Mouse (Mus musculus) liver, embryonic 14.5 days (tissue): ENCODE data around the gene Pzp. TPM values are rescaled to one million over a fixed set of nuclear protein-coding genes. Genes with fewer than 3 reads are reported as not detected.
A peak's percentile ranks its signal among the peaks of the same experiment; 100 is the strongest.

Experiments
- ATAC-seq: fragments of 200-750 bp; cut with Nextera tagmentation; 2 replicates; pipeline ENCODE4 v1.8.0; 2017; ENCODE audit warnings: moderate number of reproducible peaks, mild to moderate bottlenecking, moderate library complexity; ENCODE audit not compliant: insufficient read depth
- DNase-seq, 3 experiments: peaks; one replicate each; pipeline ENCODE4 v3.0.0-alpha.2; 2012 to 2013; ENCODE audit warnings: low read depth in 3 of 3, low spot score in 3 of 3
- H3K27ac ChIP-seq: fragments of 300-500 bp; sonication (generic); 2 replicates; pipeline ENCODE4 v1.5.1; 2014; ENCODE audit warnings: moderate library complexity, mild to moderate bottlenecking, control low read depth, inconsistent platforms
- H3K27me3 ChIP-seq: fragments of 300-500 bp; sonication (generic); 2 replicates; pipeline ENCODE4 v1.6.1; 2014; ENCODE audit warnings: mild to moderate bottlenecking, low read length, moderate library complexity; ENCODE audit not compliant: control insufficient read depth, insufficient read depth
- H3K36me3 ChIP-seq: fragments of 300-500 bp; sonication (generic); replicated peaks from 2 replicates; pipeline ENCODE4 v1.6.1; 2014; ENCODE audit warnings: low read depth; ENCODE audit not compliant: control insufficient read depth, insufficient read depth
- H3K4me1 ChIP-seq, 2 experiments: fragments of 200-500 bp in 1 of 2; fragments of 300-500 bp in 1 of 2; sonication (generic) in 1 of 2; replicated peaks; 2 replicates each; pipeline ENCODE4 v1.6.1; 2012 to 2014; ENCODE audit warnings: antibody characterized with exemption in 1 of 2, inconsistent platforms in 1 of 2, low read length in 1 of 2; ENCODE audit not compliant: control insufficient read depth in 2 of 2, insufficient read depth in 2 of 2
- H3K4me2 ChIP-seq: fragments of 300-500 bp; sonication (generic); 2 replicates; pipeline ENCODE4 v1.6.1; 2014; ENCODE audit warnings: low read depth, mild to moderate bottlenecking, control low read depth, moderate library complexity
- H3K4me3 ChIP-seq, 2 experiments: fragments of 200-500 bp in 1 of 2; fragments of 300-500 bp in 1 of 2; sonication (generic) in 1 of 2; 2 replicates each; pipeline ENCODE4 v1.5.1; 2012 to 2014; ENCODE audit warnings: low read depth in 2 of 2, low read length in 2 of 2, mild to moderate bottlenecking in 2 of 2, control low read depth in 1 of 2, inconsistent platforms in 1 of 2, moderate library complexity in 1 of 2; ENCODE audit not compliant: insufficient read depth in 1 of 2
- H3K9ac ChIP-seq: fragments of 300-500 bp; sonication (generic); replicated peaks from 2 replicates; pipeline ENCODE4 v1.6.1; 2014; ENCODE audit warnings: mild to moderate bottlenecking, control low read depth, moderate library complexity
- H3K9me3 ChIP-seq: fragments of 300-500 bp; sonication (generic); 2 replicates; pipeline ENCODE4 v1.6.1; 2016; ENCODE audit warnings: low read length, mixed read lengths; ENCODE audit not compliant: control insufficient read depth
- CTCF ChIP-seq: IDR thresholded peaks from 2 replicates; pipeline ENCODE4 v1.5.1; 2016; ENCODE audit warnings: antibody characterized with exemption, low read depth, control low read depth
- EP300 ChIP-seq: IDR thresholded peaks from 2 replicates; pipeline ENCODE4 v1.6.1; 2016; ENCODE audit warnings: antibody characterized with exemption, low read depth
- WGBS: fragments of 180-500 bp; shearing (Covaris S2); extraction: QIAGEN DNeasy Blood & Tissue Kit; methylation state at CpG from one replicate; pipeline ENCODE4 v1.1.7; 2014; ENCODE audit not compliant: insufficient replicate concordance; 5-methylcytosine and 5-hydroxymethylcytosine counted together
- polyA plus RNA-seq, 2 experiments: library from polyadenylated mRNA; depleted of rRNA in 1 of 2; stranded (reverse) in 1 of 2; unstranded in 1 of 2; fragments of >200 nt; fragmentation: Nextera tagmentation in 1 of 2; extraction: Ambion mirVana in 1 of 2; gene quantifications; 2 replicates each; pipeline versions ENCODE4 v1.2.1 to v1.2.3; 2012 to 2014

Pzp gene
- polyA plus RNA-seq, 2 experiments, result 187 to 201 TPM

GRCm38 (mm10) chr6:128469451-128469850, 57.1 kb downstream of the Pzp start:
- H3K36me3 ChIP-seq, result no peaks in the 10 kb centered on the region
- no peaks in the 10 kb centered on the region for H3K27me3 ChIP-seq
- H3K4me3 ChIP-seq, result no peak overlapping the region
- no peaks in the 10 kb centered on the region for H3K9me3 ChIP-seq
- WGBS, result 5% methylated on average over 11 of the region's 12 CpGs
- H3K27ac ChIP-seq, result no peak overlapping the region
- 0 out of 2 replicates have a peak overlapping the region, but pooled peaks have one; percentile 20 for H3K4me2 ChIP-seq
- peak; percentile 19 to 24 (median 23) for DNase-seq
- H3K4me1 ChIP-seq, result peaks cover 11 to 20% of the 10 kb centered on the region in 2 experiments
- ATAC-seq, result no peak
- no peak; the same call in 1 of the 2 replicates for TF ChIP-seq CTCF
- TF ChIP-seq EP300, result no peak
- H3K9ac ChIP-seq, result no peak overlapping the region

DNA sequence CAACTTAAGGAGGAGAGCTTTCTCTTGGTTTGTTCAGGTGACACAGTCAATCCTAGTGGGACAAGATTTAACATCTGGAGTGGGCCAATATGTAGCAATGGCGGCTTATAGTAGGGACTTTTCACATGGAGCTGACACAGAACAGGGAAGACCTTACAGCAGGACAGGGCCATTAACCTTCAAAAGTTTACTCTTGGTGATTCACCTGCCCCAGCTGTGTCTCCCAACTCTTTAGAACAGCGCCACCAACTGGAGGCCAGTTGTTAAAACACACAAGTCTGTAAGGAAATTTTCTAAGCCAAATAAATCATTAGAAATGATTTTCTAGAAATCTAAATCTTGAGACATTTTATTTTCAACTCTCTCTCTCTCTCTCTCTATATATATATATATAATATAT, 59.2 kb downstream of the Pzp start:
- ATAC-seq, result no peak
- Histone ChIP-seq H3K27ac (no peak overlapping the region), H3K4me1 (peaks cover 11 to 20% of the 10 kb centered on the region in 2 experiments), H3K9ac (no peak overlapping the region), H3K9me3 (no peaks in the 10 kb centered on the region), H3K4me2 (no peak overlapping the region), H3K27me3 (no peaks in the 10 kb centered on the region), H3K36me3 (no peaks in the 10 kb centered on the region), H3K4me3 (no peak overlapping the region)
- peak; percentile 42 for TF ChIP-seq CTCF
- TF ChIP-seq EP300, result no peak
- 34% methylated on average over 2 of the region's 2 CpGs for WGBS
- peak; percentile 10 to 36 (median 29) for DNase-seq

GRCm38 (mm10) chr6:128466563-128466962, 60.0 kb downstream of the Pzp start:
- no peaks in the 10 kb centered on the region for H3K27me3 ChIP-seq
- no peaks in the 10 kb centered on the region for H3K9me3 ChIP-seq
- peak; percentile 23 to 27 (median 26) for DNase-seq
- no peak overlapping the region for H3K9ac ChIP-seq
- H3K4me1 ChIP-seq, result peaks cover 11 to 20% of the 10 kb centered on the region in 2 experiments
- WGBS, result 18% methylated on average over 3 of the region's 3 CpGs
- H3K4me2 ChIP-seq, result no peak overlapping the region; the same call in 1 of the 2 replicates
- TF ChIP-seq EP300 (peak; percentile 63; the same call in 1 of the 2 replicates), CTCF (no peak)
- no peak overlapping the region for H3K4me3 ChIP-seq
- no peaks in the 10 kb centered on the region for H3K36me3 ChIP-seq
- ATAC-seq, result peak; percentile 72; the same call in 1 of the 2 replicates
- H3K27ac ChIP-seq, result no peak overlapping the region

DNA sequence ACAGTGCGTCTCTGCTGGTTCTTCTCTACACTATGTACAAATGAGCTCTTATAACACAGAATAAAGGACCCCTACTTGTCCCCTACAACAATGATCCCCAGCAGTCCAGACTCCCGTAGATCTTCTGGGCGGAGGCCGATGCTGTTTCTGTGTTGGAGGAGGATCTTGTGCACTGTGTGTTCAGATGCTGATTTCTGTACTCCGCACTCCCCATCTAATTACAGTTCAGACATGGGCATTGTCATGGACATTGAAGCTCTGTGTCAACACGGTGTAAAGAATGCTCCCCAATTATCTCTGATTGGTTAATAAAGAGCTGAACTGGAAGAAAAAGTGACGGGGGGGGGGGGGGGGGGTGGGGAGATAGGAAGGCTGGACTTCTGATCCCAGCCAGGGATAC, 60.5 kb downstream of the Pzp start:
- no peak overlapping the region for H3K9ac ChIP-seq
- H3K27me3 ChIP-seq, result no peaks in the 10 kb centered on the region
- no peak overlapping the region for H3K27ac ChIP-seq
- H3K4me1 ChIP-seq, result peaks cover 11 to 20% of the 10 kb centered on the region in 2 experiments
- ATAC-seq (no peak), DNase-seq (no peak)
- H3K4me3 ChIP-seq, result no peak overlapping the region
- H3K4me2 ChIP-seq, result no peak overlapping the region
- H3K36me3 ChIP-seq, result no peaks in the 10 kb centered on the region
- WGBS, result 67% methylated on average over 7 of the region's 7 CpGs
- H3K9me3 ChIP-seq, result no peaks in the 10 kb centered on the region
- TF ChIP-seq EP300, result no peak
- no peak for TF ChIP-seq CTCF

DNA sequence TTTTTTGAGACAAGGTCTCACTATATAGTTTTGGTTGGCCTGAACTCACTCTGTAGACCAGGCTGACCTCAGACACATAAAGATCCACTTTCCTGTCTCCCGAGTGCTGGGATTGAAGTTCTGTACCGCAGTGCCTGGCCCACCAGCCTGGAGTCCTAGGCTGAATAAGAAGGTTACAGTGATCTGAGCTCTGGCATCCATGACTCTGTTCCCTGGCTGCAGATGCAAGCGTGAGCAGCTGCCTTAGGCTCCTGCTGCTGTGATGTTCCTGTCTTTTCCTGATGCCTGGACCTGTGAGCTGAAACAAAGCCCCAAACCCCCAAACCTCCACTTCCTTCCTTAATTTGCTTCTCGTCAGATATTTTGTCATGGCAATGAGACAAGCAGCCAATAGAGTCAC, 61.5 kb downstream of the Pzp start:
- Histone ChIP-seq H3K9ac (no peak overlapping the region), H3K36me3 (no peaks in the 10 kb centered on the region), H3K9me3 (no peaks in the 10 kb centered on the region), H3K4me1 (peaks cover 11 to 20% of the 10 kb centered on the region in 2 experiments), H3K4me2 (no peak overlapping the region), H3K27me3 (no peaks in the 10 kb centered on the region), H3K27ac (no peak overlapping the region), H3K4me3 (no peak overlapping the region)
- DNase-seq, result no peak
- ATAC-seq, result no peak
- TF ChIP-seq EP300, result no peak
- no peak for TF ChIP-seq CTCF
- 58% methylated on average over 4 of the region's 4 CpGs for WGBS
